Mouse (Mus musculus) heart, postnatal 0 days (tissue): ENCODE data around the gene Clns1a. TPM values are rescaled to one million over a fixed set of nuclear protein-coding genes. Genes with fewer than 3 reads are reported as not detected.

Experiments used
- ATAC-seq: fragments of 200-750 bp; cut with Nextera tagmentation; 2 replicates; pipeline ENCODE4 v1.8.0; 2017; ENCODE audit warnings: low read depth, moderate number of reproducible peaks, moderate library complexity; ENCODE audit not compliant: insufficient read depth
- DNase-seq: peaks from one replicate; pipeline ENCODE4 v3.0.0-alpha.2; 2016; ENCODE audit warnings: low spot score
- H3K27ac ChIP-seq: fragments of 300-500 bp; sonication (generic); 2 replicates; pipeline ENCODE4 v1.5.1; 2014; ENCODE audit warnings: low read depth, mild to moderate bottlenecking
- H3K27me3 ChIP-seq: fragments of 300-500 bp; sonication (generic); 2 replicates; pipeline ENCODE4 v1.6.1; 2014; ENCODE audit warnings: low read length, mixed read lengths; ENCODE audit not compliant: control insufficient read depth, insufficient read depth
- H3K36me3 ChIP-seq: fragments of 300-500 bp; sonication (generic); replicated peaks from 2 replicates; pipeline ENCODE4 v1.6.1; 2014; ENCODE audit warnings: low read length, mixed read lengths; ENCODE audit not compliant: control insufficient read depth, insufficient read depth
- H3K4me1 ChIP-seq: fragments of 300-500 bp; sonication (generic); 2 replicates; pipeline ENCODE4 v1.6.1; 2014; ENCODE audit warnings: antibody characterized with exemption; ENCODE audit not compliant: control insufficient read depth, insufficient read depth
- H3K4me2 ChIP-seq: fragments of 300-500 bp; sonication (generic); 2 replicates; pipeline ENCODE4 v1.6.1; 2014; ENCODE audit warnings: low read depth, mild to moderate bottlenecking, low read length, moderate library complexity
- H3K4me3 ChIP-seq: fragments of 300-500 bp; sonication (generic); 2 replicates; pipeline ENCODE4 v1.5.1; 2014; ENCODE audit warnings: low read depth, low read length
- H3K9ac ChIP-seq: fragments of 300-500 bp; sonication (generic); replicated peaks from 2 replicates; pipeline ENCODE4 v1.6.1; 2014; ENCODE audit warnings: low read depth, low read length, mixed read lengths
- H3K9me3 ChIP-seq: fragments of 300-500 bp; sonication (generic); replicated peaks from 2 replicates; pipeline ENCODE4 v1.6.1; 2016; ENCODE audit warnings: low read length; ENCODE audit not compliant: control insufficient read depth
- CTCF ChIP-seq: IDR thresholded peaks from 2 replicates; pipeline ENCODE4 v1.5.1; 2016; ENCODE audit warnings: antibody characterized with exemption, control low read depth, low read depth
- EP300 ChIP-seq: IDR thresholded peaks from 2 replicates; pipeline ENCODE4 v1.6.1; 2016; ENCODE audit warnings: antibody characterized with exemption, low read depth
- WGBS: fragments of 180-500 bp; shearing (Covaris S2); extraction: QIAGEN DNeasy Blood & Tissue Kit; methylation state at CpG from one replicate; pipeline ENCODE4 v1.1.7; 2014; 5-methylcytosine and 5-hydroxymethylcytosine counted together
- polyA plus RNA-seq: library from polyadenylated mRNA; unstranded; fragments of >200 nt; fragmentation: Nextera tagmentation; extraction: Ambion mirVana; gene quantifications from 2 replicates; pipeline ENCODE4 v1.2.1, GENCODE M21; 2015
- total RNA-seq: library from RNA; depleted of rRNA; stranded (reverse); fragments of >200 nt; gene quantifications from 2 replicates; pipeline ENCODE4 v1.2.3, GENCODE M21; 2014; ENCODE audit warnings: low replicate concordance

Clns1a gene
- total and polyA plus RNA-seq, 2 experiments from 2014 or later: 37.1 to 60.5 TPM

GRCm38 (mm10) chr7:97687831-97688230, 8.6 kb upstream of the Clns1a start:
- Histone ChIP-seq H3K4me3 (no peak overlapping the region), H3K4me1 (no peaks in the 10 kb centered on the region), H3K27me3 (no peaks in the 10 kb centered on the region), H3K4me2 (no peak overlapping the region), H3K9ac (no peak overlapping the region), H3K27ac (no peak overlapping the region), H3K9me3 (no peaks in the 10 kb centered on the region), H3K36me3 (peaks cover 36% of the 10 kb centered on the region)
- TF ChIP-seq EP300 (no peak), CTCF (no peak)
- ATAC-seq (no peak), DNase-seq (no peak)
- 80% methylated on average over 2 of the region's 2 CpGs for WGBS

- 91% methylated on average over 1 of the region's 1 CpGs for WGBS
- Histone ChIP-seq H3K4me2 (no peak overlapping the region), H3K9ac (no peak overlapping the region), H3K9me3 (no peaks in the 10 kb centered on the region), H3K4me3 (no peak overlapping the region), H3K4me1 (peaks cover 10% of the 10 kb centered on the region; the same call in 1 of the 2 replicates), H3K27ac (no peak overlapping the region), H3K27me3 (no peaks in the 10 kb centered on the region), H3K36me3 (no peaks in the 10 kb centered on the region; the same call in 1 of the 2 replicates)
- DNase-seq: no peak
- TF ChIP-seq EP300 (no peak), CTCF (no peak)
- ATAC-seq: no peak
Observed at GRCm38 (mm10) chr7:97695441-97695840, 993 bp upstream of the Clns1a start.

GRCm38 (mm10) chr7:97696133-97696505, 315 bp upstream of the Clns1a start:
- Histone ChIP-seq H3K9me3 (no peaks in the 10 kb centered on the region), H3K4me1 (peaks cover 10% of the 10 kb centered on the region; the same call in 1 of the 2 replicates), H3K36me3 (no peaks in the 10 kb centered on the region; the same call in 1 of the 2 replicates), H3K9ac (peak overlapping the region; percentile 88; the same call in 1 of the 2 replicates), H3K27ac (peak overlapping the region; percentile 75), H3K27me3 (no peaks in the 10 kb centered on the region), H3K4me2 (peak overlapping the region; percentile 78), H3K4me3 (peak overlapping the region; percentile 96)
- 38% methylated on average over 19 of the region's 19 CpGs for WGBS
- TF ChIP-seq CTCF (no peak), EP300 (no peak)
- ATAC-seq: peak; percentile 47; the same call in 1 of the 2 replicates
- DNase-seq: no peak

GRCm38 (mm10) chr7:97700173-97700572, 3.7 kb downstream of the Clns1a start:
- ATAC-seq (no peak), DNase-seq (no peak)
- Histone ChIP-seq H3K27ac (no peak overlapping the region), H3K9ac (no peak overlapping the region), H3K4me3 (no peak overlapping the region), H3K9me3 (no peaks in the 10 kb centered on the region), H3K4me1 (peaks cover 10% of the 10 kb centered on the region; the same call in 1 of the 2 replicates), H3K4me2 (no peak overlapping the region), H3K36me3 (no peaks in the 10 kb centered on the region; the same call in 1 of the 2 replicates), H3K27me3 (no peaks in the 10 kb centered on the region)
- WGBS: 92% methylated on average over 4 of the region's 4 CpGs
- TF ChIP-seq CTCF (no peak), EP300 (no peak)

- Histone ChIP-seq H3K36me3 (no peaks in the 10 kb centered on the region; the same call in 1 of the 2 replicates), H3K9ac (no peak overlapping the region), H3K9me3 (no peaks in the 10 kb centered on the region), H3K27ac (no peak overlapping the region), H3K27me3 (no peaks in the 10 kb centered on the region), H3K4me3 (no peak overlapping the region), H3K4me1 (peaks cover 8% of the 10 kb centered on the region; the same call in 1 of the 2 replicates), H3K4me2 (no peak overlapping the region)
- TF ChIP-seq CTCF (no peak), EP300 (no peak)
- DNase-seq (no peak), ATAC-seq (no peak)
- 81% methylated on average over 6 of the region's 6 CpGs for WGBS
Observed at GRCm38 (mm10) chr7:97701106-97701505, 4.7 kb downstream of the Clns1a start.

- no peak for ATAC-seq
- DNase-seq: no peak
Observed at GRCm38 (mm10) chr7:97707123-97707522, 10.7 kb downstream of the Clns1a start.

More at GRCm38 (mm10) chr7:97707123-97707522, 10.7 kb downstream of the Clns1a start:
- no peaks in the 10 kb centered on the region; the same call in 1 of the 2 replicates for H3K4me1 ChIP-seq
- WGBS: 63% methylated on average over 4 of the region's 4 CpGs
- no peak overlapping the region for H3K9ac ChIP-seq
- peaks cover 7% of the 10 kb centered on the region for H3K36me3 ChIP-seq
- no peak for TF ChIP-seq EP300
- no peak for TF ChIP-seq CTCF
- H3K27me3 ChIP-seq: no peaks in the 10 kb centered on the region
- no peaks in the 10 kb centered on the region for H3K9me3 ChIP-seq
- H3K4me2 ChIP-seq: no peak overlapping the region
- no peak overlapping the region for H3K27ac ChIP-seq
- H3K4me3 ChIP-seq: no peak overlapping the region
